Mouse (Mus musculus): ENCODE measurements around the gene Txlnb.
"Not testable (repeated sequence)": the region's sequence is repeated elsewhere in the genome, so short reads cannot be mapped to it uniquely, and the experiment has no call there.

The Txlnb gene

DNA sequence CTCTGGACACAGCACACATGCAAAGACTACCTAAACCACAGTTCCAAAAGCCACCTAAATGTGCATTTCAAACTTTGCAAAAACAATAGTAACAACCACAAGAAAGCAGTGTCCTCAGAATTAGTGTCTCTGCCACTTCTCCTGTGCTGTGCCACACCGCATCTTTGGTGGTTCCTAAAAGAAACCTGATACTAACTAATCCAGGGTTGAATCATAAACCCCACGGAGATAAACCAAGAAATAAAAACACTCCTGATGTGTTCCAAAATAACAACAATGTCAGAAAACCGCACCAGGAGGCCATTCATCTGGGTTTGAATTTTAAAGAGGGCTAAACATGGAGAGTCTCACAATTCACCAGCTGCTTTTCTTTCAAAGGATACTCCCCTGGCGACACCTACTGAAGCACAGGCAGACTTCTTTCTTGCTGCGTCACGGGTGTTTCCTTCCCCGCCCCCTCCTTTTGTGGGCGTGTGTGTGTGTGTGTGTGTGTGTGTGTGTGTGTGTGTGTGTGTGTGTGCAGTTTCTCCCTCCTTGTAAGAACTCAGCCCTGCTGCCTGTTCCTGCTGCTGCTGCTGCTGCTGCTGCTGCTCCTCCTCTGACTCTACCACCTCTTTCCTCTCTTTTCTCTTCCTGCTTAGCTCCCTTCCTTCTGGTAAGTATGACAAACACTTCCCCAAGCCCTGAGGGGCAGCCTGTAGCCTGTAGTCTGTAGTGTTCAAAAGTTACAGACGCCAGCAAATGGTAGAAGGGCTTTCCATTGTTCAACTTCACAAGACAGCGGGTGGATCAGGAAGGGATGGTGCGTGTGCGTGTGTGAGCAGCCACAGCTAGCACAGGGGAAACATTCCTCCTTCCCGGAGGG, at the start of gene Txlnb:
Txlnb (plus strand) TSS at position 460 of the 865 bp plus-strand sequence.
- peak; percentile 31 for DNase-seq (ENCODE audit: low spot score)

DNA sequence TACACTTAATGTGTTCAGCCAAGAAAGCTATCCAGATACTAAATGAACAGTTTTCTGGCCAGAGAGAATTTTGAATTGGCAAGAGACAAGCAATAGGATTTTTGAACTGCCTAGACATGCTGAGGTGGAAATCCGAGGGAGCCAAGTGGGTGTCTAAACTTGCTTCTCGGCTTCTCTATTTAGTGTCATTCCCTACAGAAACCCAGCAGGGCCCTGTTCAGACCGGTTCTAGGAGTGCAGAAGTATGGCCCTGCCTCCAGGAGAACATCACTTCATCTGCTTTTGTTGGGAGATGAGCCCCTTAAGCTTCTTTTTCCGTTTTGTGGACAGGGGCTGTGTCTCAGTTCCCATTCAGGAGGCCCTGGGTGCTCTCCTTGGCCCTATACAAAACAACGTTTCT, 43.5 kb upstream of the Txlnb start:
- DNase-seq (ENCODE audit: low spot score): no peak

DNA sequence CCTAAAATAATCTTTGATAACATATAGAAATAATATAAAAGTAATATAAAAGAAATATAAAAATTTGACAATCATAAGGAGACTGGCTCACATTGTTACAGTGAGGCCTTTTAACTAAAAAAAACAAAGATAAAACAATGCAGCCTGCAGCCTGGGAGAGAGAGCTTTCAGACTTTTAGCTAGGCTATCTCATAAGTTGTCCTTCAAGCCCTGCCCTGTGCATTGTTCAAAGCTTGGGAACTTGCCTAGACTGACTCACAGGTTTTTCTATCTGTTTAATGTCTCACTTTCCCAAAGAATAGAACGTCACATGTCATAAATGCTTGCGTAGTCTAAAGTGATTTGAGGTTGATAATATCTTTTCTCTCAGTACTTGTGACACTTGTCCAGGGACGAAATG, 36.3 kb upstream of the Txlnb start:
- DNase-seq (ENCODE audit: low spot score): no peak

DNA sequence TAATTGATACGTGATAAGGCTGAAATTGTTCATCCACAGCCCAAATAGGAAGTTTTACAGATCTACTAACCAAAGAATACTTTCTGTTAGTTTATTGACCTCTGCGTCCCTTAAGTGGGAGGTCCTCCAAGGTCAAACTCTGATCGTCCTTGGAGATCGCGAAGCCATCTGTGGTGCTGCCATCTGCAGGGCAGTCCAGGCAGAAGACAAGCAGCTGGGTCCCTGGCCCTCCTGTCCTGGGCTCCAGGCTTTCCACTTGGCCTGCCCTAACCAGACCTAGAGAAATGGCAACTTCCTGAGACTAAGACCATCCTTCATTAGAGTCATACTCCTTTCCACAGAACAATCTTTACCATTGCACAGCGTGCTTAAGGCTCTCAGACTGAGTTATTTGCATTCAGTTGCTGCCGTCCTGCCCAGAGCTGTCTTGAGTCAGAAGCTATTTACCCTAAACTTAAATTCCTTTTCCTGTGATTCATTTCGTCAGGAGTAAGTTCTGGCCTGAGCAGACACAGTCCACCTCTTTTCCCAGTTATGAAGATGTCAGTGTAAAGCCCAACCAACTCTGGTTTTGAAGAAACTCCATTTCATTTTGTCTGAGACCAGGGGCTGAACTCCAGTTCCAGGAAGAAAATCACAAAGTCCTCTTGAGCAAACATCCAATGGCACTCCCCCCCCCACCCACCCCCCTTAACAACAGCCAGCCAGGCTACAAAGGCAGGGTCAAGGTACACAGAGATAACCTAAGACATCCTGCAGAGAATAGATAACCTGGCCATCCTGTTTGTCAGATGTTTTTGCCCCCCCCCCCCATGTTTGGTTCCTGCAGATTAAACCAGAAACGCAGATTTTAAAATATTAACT, 35.0 kb upstream of the Txlnb start:
- DNase-seq (ENCODE audit: low spot score): no peak

DNA sequence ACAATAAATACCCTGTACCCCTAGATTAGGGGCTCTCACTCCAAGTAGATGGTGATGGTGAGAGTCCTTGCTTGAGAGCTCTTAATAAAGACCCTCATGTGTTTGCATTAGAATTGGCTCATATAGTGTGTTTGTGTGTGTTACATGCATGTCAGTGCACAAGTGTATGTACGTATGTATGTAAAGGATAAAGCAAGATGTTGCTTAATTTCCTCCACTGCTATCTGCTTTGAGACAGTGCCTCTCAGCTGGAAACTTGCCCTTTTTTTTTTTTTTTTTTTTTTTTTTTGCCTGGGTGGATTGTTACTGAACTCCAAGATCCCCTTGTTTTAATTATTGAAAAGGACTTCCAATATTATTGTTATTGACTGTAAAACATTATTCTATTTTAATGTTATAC, 34.4 kb upstream of the Txlnb start:
- no peak for DNase-seq (ENCODE audit: low spot score)

DNA sequence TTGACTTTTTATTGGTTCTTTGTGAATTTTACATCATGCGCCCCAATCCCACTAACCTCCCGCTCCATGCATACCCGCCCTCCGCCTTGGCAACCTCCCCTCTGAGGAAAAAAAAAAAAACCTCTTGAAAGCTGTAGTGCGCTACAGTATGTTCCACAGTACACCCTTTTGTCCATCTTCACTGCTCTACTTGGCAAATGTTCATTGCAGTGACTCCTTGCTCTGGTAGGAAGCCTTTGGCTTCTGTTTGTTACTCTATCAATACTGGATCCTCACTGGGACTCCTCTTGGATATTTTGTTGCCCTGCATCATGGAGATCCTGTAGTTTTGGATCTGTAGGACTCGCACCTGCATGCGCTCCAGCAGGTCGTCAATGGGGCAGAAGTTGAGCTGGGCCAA, 33.1 kb upstream of the Txlnb start:
- DNase-seq (ENCODE audit: low spot score): no peak

DNA sequence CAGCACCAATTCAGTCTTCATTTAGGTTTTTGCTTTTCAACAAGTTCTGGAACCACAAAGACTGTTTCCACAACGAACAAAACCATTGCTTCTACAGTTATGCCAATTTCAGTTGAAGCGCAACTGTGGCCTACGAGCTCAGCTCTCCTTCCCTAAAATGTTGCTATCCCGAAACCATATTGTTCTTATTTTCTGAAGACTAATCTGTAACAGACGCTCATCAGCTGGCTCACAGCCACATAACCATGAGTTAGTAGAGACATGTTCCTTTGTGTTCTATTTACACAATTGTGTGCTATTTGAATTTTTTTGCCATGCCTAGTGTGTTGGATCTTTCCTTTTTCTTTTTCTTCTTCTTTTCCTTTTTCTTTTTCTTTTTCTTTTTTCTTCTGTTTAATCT, 26.2 kb upstream of the Txlnb start:
- no peak for DNase-seq (ENCODE audit: low spot score)

DNA sequence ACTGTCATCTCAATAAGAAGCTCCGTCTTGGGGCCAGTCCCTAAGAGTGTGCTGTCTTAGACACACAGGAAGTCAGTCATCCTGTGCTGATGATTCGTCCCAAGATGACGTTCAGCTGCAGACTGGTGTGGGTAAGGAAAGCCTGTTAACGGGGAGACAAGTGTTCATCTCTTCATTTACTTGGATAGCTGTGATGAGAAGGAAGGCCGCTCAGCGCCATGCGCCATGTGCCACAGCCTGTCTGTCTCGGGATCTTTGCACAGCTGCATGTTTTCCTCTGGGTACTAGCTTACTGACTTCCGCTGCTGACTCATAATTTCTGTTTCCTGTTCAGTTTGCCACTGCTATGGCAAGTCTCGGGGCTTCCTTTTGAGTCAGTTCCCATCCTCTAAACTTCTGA, 23.7 kb upstream of the Txlnb start:
- DNase-seq (ENCODE audit: low spot score): no peak

DNA sequence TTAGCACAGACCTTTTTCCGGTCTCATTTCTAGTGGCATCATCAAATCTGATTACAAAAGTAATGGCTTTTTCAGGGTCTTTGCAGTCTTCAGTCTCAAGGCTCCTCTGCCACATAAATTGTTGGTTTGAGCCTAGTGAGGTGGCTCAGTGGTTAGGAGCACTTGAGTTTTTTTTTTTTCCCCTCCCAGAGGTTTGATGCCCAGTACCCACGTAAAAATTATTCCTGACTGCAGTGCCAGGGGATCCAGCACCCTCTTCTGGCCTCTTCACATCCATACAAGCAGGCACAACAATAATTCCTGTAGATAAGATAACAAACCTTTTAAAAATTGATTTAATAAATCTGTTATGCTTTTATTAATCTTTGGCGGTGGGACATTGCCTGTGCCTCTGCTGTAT, 21.7 kb upstream of the Txlnb start:
- DNase-seq (ENCODE audit: low spot score): no peak

DNA sequence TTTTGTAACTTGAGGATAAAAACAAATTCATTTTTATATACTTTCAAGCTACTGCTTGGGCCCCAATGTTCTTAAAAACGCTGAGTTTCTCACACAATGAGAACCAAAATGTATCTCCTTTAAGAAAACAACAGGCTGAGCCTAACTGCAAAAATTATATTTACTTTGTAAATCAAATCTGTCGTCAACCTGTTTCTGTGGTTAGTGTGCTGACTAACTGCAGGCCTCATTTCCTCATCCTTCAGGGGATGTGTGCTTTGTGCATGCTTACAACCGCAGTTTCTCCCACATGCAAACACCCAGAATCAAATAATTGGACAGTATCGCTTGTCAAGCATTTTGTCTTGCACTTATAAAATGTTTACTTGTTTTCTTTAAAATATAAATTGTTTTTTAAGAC, 20.9 kb upstream of the Txlnb start:
- DNase-seq (ENCODE audit: low spot score): no peak

DNA sequence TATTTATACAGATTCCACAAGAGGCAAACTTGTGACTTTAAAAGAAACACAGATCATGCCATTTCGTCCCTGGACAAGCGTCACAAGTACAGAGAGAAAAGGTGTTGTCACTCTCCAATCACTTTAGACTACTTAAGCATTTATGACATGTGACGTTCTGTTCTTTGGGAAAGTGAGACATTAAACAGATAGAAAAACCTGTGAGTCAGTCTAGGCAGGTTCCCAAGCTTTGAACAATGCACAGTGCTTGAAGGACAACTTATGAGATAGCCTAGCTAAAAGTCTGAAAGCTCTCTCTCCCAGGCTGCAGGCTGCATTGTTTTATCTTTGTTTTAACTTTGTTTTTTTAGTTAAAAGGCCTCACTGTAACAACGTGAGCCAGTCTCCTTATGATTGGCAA, 19.3 kb upstream of the Txlnb start:
- DNase-seq (ENCODE audit: low spot score): not testable (repeated sequence)

DNA sequence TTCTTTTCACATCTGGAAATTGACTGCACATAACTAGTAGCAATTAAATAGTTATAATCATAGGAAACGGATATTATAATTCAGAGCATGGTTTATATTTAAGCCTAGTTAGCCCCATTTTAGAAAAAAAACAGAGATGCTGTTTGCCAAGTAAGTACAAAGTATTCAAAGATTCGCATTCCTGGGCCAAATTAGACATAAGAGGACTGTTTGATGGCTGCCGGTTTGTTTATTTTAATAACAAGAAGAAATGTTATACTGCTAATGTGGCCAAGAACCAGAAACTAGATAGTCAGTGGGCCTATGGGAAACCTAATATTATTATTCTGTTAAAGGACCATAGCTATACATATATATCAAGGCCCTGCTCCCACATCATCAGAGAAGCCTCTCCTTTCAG, 9.3 kb upstream of the Txlnb start:
- DNase-seq (ENCODE audit: low spot score): no peak

DNA sequence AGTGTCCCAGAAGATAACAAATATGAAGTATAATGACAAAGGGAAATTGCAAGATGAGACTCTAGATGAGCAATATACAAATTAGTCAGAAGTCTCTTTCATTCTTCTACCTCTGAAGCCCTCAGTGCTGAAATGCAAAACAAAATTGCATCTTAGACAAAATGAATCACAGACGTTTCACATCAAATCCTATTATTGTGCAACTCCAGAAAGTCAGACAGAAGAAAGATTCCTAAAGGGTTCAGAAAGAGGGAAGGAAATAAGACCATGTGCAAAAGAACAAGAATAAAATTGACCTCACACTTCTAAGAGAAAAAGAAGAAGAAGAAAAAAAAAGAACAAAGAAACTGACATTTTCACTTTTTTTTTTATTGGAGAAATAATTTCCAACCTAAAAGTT, 8.1 kb upstream of the Txlnb start:
- no peak for DNase-seq (ENCODE audit: low spot score)

DNA sequence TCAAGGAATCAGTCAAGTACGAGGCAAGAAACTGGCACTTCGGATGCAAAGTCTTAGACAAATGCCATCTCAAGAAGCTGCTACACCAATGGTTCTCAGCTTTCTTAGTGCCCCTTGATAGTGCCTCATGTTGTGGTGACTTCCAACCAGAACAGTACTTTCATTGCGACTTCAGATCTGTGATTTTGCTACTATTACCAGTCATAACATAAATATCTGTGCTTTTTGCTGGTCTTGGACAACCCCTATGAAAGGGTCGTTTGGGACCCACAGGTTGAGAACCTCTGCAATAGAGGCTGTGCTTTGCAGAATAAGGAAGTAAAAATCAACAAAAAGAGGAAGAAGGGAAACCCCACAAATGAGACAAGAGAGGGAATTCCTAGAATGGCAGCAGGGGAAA, 7.7 kb upstream of the Txlnb start:
- DNase-seq (ENCODE audit: low spot score): no peak

DNA sequence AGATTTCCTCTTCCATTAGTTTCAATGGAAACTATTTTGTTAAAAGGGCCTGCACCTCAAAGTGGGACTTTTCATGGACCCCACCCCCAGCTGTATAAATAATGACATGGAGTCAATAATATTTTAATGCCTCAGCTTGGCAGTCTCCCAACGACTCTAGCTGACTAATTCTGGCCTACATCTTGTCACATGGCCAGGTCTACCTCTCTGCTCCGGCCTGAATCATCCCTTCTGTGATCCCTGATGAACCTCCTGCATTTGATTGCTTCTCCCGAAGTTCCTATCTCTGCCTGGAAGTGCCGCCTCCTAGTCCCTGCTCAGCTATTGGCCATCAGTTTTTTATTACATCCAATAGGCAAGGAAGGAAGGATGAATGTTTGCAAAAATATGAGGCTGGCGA, 2.1 kb upstream of the Txlnb start:
- no peak for DNase-seq (ENCODE audit: low spot score)

DNA sequence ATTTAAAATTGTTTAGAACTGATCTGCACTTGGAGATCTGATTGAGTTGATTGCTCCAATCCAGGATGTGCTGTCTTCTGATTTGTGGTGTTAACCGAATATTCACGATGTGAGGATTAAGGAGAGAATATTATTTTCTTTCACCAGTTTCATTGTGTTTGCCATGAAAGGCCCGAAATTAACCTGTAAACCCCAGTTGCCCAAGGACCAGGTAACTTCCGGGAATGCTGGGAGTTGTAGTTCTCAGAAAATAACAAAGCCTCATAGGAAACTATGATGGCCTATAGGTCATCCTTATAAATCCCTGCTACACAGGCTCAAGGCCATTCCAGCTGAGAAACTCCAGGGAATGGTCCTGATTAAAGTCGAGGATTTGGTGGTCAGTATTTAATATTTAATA, 1.6 kb upstream of the Txlnb start:
- no peak for DNase-seq (ENCODE audit: low spot score)

DNA sequence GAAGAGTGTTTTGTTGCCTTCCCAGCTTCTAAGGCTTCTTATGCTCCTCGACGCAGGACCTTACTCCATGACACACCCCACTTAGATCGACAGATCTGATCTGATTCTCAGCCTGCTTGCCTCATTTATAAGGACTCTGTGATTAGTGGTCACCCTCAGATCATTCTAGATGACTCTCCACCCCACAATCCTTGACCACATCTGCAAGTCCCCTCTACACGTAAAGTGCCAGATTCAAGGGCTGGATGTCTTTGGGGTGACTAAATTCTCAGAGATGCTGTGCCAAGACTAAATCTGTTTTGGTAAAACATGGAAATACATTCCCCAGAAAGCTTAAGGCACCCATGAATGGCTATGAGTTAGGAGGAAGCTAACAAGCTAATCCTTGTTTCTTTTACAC, 799 bp upstream of the Txlnb start:
- no peak for DNase-seq (ENCODE audit: low spot score)

DNA sequence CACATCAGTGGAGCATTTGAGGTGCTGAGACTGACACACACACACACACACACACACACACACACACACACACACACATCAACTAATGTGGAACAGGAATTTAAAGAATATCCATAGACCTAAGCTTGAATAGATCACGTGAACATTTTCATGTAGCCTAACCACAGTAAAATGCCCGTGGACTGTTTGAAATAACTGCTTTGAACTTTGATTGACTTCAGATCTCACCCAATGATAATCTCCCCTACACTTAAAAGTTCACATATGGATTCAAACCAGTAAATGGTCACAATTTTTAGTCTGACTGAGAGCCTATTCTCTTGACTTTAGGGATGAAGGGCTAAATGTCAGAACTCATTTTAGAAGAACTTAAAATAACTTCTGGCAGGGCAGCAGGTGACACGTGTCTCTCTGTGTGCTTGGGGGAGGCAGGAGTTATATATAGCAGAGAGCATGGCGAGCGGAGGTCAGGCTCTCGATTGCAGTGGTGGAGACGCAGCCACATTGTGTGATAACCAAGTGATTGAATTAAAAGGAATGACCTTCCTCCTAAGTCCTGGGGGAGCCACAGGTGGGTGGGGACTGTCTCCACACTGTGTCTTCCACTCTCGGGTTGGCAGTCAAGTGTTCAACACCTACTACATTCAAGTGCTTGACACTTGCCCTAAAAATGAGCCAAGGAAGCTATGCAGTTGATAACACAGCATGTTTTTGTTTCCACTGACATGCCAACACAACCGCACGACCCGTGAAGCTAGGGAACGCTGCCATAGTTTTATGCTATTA, 1.0 kb downstream of the Txlnb start:
- no peak for DNase-seq (ENCODE audit: low spot score)

DNA sequence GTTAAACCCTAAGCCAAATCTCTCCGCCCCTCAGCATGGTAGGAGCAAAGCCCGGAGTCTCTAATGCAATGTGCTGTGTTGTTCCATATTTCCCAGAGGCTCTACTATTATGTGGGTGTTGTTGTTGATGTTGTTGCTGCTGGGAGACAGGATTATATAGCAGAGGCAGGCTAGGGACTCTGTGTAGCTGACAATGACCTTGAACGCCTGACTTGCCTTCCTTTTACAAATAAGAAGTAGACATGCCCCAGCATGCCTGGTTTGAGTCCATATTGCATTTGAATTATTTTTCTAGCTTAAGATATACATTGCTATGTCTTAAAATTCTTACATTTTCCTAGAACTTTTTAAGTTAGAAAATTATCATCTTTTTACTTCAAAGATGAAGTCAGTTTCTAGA, 1.7 kb downstream of the Txlnb start:
- DNase-seq (ENCODE audit: low spot score): no peak

DNA sequence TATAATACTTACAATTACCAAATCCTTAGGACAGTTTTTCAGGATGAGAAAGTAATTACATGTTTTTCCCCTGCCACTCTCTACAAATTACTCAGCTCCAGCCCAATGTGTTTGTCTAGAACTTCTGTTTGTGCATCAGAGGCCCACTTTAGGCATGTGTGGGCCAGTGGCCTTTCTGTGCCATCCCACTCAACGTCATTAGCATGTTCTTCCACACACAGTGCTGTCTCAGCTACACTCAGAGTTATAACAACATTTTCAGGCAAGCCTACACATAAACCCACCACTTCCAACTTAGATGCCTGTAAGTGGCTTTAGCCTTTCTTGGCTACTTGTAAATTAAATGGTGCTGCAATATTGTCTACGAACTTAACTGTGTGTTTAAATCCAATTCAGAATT, 5.8 kb downstream of the Txlnb start:
- DNase-seq (ENCODE audit: low spot score): no peak

DNA sequence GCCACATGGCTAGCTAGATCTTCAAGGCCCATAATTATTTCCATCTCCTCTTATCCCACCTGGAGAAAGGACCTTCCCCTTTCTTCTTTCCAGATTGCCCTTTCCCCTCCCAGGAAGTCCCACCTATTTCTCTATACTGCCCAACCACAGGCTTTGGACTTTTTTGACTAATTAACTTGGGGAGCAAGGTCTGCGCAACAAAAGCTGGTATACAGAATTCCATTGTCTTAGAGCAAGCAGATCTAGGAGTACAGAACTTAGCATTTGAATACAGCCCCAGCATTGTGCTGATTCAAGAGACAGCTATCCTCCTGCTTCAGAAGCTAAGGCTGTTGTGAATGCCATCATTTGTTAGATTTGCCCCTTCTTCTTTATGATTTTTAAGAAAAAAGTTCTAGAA, 12.5 kb downstream of the Txlnb start:
- no peak for DNase-seq (ENCODE audit: low spot score)

DNA sequence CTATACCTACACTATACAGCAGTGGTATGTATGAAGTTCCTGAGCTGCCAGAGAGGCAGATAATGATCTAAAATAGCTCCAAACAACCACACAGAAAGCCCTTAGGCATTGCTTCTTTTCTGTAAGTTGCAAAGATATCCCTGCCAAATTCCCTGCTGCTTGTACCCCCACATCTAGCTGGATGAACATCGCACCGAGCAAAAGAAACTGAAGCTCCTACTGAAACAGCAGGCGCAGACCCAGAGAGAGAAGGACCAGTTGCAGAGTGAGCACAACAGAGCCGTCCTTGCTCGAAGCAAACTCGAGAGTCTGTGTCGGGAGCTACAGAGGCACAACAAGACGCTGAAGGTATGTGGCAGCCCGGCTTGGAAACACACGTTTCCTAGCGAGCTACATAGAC, 19.0 kb downstream of the Txlnb start:
- no peak for DNase-seq (ENCODE audit: low spot score)

DNA sequence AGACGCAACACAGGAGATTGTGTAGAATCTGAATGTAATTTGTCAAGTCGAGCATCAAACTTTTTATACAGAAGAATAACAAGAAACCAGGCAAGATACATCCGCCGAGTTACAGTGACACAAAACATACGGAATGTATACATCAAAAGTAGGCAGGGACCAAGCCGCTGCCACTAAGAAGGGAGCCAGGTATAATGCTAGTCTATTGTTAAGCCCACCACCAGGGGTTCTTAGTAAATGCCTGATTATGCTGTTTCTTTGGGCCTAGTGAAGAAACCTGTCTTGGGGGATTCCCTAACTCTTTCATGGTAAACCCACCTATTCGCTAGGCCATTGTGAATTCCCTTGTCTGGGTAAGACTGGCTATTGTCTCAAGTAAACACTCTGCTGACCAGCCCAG, 24.4 kb downstream of the Txlnb start:
- not testable (repeated sequence) for DNase-seq (ENCODE audit: low spot score)

Measured in retina, embryonic 14.5 days (tissue).